Mouse (Mus musculus) induced T-regulatory cell, adult 2 months (primary cell): ENCODE data around the gene Ankrd6.
A peak's percentile ranks its signal among the peaks of the same experiment; 100 is the strongest.

Experiments used
- DNase-seq: peaks from one replicate; pipeline ENCODE4 v3.0.0-alpha.2; 2012; ENCODE audit warnings: low read depth

Gene Ankrd6

GRCm38 (mm10) chr4:32905381-32905780 is 45.3 kb downstream of the Ankrd6 start:
- DNase-seq: peak; percentile 32

DNA sequence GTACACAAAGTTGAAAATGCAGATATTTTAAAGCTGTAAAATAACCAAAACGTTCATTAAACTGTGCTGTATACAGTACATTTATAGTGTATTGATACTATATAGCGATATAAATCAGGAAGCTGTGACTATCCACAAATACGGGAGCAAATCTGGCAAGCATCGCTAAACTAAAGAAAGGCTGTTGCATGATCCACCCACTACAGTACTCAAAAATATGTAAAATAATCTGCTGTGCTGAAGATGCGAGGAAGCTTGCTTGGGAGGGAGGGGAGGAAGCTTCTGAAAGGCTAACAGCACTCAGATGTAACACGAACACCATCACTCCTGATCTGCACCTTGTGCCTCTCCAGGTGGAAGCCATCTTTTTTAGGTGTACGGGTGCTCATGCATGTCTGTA is 46.8 kb downstream of the Ankrd6 start:
- DNase-seq: no peak

DNA sequence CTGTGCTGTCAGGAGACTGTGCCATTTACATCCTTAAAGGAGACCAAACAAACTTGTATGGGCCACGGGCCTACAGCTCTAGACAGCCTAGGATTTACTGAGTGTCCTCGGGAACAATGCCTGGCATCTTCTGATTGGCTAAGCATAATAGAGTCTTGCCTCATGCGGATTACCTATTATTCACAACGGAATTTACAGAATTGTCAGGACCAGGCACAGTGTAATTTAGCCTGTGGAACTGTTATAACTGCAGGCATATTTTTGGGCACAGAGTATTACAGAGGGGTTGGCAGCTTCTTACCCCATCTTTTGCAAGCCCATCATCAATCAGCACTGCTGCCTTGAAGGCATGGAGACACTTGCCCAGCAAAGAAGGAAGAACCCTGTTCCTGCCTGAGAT is 51.6 kb downstream of the Ankrd6 start:
- DNase-seq: no peak

- DNase-seq: no peak
Measured at GRCm38 (mm10) chr4:32891341-32891740, 59.3 kb downstream of the Ankrd6 start.

- no peak for DNase-seq
Measured at GRCm38 (mm10) chr4:32890735-32891098, 59.9 kb downstream of the Ankrd6 start.

- no peak for DNase-seq
Measured at GRCm38 (mm10) chr4:32889996-32890734, 60.5 kb downstream of the Ankrd6 start.

DNA sequence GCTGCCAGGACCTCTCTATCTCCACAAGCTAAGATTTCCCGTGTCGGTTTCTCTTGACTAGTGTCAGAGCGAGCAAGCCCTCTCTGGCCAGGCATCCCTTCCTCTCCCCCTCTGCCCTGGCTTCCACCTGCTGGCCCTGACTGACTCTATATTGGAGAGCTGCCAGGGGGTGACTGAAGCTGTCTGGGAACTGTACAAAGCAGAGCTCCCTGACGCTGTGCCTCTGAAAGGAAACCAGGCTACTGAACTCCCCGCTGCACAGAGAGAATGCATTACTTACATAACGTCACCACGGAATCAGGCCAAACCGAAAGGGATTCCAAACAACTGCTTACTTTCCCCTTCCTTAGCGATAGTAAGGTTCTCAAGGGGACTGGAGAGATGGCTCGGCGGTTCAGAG is 61.4 kb downstream of the Ankrd6 start:
- peak; percentile 32 for DNase-seq

DNA sequence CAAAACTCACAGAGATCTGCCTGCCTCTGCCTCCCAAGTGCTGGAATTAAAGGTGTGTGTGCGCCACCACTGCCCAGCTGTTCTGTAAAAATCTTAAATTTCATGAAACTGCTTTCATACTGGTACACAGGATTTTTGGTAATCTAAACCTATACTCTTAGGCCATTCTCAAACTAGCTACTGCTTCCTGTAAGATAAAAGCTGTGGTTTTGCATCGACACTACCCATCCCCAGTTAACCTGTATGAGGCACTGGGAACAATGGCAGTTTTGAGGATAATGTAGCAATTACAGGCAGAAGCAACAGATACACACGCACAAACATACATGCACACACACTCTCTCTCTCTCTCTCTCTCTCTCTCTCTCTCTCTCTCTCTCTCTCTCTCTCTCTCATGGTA is 64.2 kb downstream of the Ankrd6 start:
- no peak for DNase-seq

DNA sequence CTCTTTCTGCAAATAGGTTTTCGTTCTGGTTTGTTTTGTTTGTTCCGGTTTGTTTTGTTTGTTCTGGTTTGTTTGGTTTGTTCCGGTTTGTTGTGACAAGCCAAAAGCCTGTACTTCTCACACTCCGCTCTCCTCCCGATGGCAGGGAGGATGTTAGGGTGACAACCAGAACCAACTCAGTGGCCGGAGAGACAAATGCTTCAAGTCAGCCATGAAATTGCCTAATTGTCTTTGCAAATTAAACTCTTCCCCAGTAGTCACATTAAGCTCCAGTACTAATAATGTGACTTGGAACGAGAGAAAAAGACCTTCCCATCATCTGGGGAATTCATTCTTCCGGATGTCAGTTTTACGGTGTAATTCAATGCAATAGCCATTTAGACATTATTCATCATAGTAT is 66.0 kb downstream of the Ankrd6 start:
- DNase-seq: no peak

DNA sequence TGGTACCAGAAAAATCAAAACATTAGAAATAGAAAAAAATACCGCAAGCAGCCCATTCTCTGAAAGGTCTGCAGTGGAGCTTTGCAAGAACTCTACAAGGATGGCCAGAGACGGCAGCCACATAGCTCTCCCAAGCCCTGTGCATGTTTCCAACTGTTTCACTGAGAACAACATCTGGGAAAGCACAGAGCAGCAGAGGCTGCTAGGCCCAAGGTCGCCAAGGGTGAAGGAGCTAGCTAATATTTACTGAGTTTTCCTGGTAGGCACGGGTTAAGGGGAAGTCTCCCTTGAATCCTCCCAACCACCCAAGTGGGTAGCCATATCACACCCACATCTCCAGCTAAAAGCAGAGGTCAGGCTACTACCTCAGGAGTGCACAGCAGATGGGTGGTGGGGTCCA is 69.6 kb downstream of the Ankrd6 start:
- DNase-seq: no peak

- no peak for DNase-seq
Measured at GRCm38 (mm10) chr4:32874669-32875068, 76.0 kb downstream of the Ankrd6 start.

GRCm38 (mm10) chr4:32872189-32872749 is 78.4 kb downstream of the Ankrd6 start:
- DNase-seq: no peak

GRCm38 (mm10) chr4:32869370-32869769 is 81.3 kb downstream of the Ankrd6 start:
- peak; percentile 21 for DNase-seq

GRCm38 (mm10) chr4:32868858-32869257 is 81.8 kb downstream of the Ankrd6 start:
- DNase-seq: peak; percentile 49

DNA sequence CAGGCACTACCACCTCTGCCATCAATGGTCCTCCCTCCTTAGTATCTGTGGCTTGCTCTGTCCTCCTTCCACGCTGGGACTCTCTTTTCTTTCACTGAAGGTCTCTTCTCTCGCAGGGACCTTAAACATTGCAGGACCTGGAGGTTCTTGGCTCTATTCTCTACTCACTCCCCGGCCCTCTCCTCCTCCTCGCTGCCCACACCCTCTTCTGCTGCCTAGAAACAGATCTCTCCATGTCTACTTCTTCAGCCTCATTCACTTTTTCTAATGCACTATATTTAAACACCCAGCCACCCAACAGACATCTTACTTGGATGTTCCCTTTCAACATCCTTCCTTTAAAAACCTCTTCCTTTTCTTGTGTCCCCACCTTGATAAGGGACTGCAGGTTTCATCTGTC is 82.2 kb downstream of the Ankrd6 start:
- no peak for DNase-seq

- DNase-seq: peak; percentile 35
Measured at GRCm38 (mm10) chr4:32867460-32867859, 83.2 kb downstream of the Ankrd6 start.

- no peak for DNase-seq
Measured at GRCm38 (mm10) chr4:32864867-32865242, 85.8 kb downstream of the Ankrd6 start.

DNA sequence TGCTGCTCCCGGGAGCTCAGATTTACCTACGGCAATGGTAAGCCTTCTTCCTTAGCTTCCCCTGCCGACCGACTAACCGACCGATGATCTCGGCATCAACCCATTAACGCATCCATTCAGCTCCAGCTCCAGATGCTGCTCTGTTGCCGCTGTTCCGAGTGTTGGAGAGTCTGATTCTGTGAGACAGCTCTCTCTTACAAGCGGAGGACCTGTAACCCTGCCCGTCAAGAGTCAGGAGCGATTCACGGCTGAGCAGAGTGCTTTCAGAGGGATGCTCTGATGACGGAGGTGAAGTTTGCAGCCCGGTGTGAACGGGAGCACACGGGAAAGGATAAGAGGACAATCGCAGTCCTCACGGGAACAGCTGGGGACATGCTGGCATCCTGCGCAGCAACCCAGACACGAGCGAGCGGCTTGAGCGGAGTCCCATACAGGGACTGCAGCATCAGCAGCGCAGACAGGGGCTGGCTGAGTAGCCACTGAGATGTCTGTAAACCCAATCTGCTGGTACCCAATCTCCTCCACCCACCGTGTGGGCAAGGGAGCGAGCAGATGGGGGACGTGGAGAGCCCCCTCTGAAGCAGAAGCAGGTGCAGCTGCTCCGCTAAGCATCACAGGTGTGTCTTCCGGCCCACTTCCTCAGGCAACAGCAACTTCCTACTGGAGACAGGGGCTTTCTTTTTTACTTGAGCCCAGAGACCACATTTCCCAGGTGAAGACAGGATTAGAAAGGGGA is 86.3 kb downstream of the Ankrd6 start:
- DNase-seq: no peak

DNA sequence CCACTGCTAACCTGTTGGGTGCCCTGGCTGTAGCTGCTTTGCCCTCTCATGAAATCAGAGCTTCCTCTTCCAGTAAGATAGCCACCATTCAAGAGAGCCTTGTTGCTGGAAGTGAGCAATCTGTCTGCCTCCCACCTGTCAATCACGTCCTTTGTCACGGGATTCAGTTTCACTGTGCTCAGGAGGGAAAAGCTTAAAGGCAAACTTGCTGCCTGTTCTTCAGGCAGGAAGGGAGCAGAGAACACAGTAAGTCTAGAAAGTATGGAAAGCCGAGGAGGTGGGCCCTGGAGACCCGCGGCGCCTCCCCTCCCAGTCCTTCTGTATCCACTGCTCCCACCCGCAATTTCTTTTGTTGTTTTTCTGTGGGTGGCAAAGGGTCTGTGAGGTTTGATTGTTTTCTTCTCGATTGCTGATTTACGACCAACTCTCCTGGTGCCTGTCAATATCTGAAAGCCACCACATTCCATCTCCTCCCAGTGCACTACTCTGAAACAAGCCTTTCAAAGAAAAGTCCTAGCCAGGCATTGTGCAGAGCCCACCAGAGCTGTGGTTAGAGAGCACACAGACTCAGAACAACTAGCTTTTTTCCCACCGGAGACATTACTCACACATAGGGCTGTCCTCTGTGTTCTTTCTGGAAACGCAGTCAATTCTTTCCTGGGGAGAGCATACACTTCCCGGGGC is 87.1 kb downstream of the Ankrd6 start:
- DNase-seq: peak; percentile 17

DNA sequence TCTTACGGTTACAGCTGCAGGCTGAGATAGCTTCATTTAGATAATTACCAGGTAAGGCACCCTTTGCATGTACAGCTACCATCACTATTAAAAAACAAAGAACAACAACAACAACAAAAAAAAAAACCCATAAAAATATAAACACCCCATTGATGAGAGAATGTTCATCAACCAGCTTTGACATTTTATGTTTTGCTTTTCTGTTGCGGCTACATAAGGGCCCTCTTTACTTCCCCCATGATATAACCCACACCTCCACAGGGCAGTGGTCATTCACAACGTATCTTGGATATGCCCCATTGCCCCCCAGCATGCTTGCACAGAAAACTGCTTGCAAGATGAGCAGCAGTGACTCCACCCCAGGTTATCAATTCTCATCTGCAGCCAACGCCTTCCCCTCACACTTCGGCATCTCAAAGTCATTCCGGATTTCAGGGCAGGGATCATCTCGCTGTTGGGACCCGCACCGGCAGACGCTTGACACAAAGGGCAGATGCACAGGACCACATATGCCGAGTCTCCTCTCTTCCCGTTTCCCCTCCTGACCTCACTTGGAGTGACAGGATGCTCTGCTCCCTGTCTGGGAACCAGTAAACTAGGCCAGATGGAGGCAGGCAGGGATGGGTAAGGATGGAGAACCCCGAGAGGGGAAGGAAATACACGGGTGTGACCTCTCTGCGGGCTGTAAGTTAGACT is 87.7 kb downstream of the Ankrd6 start:
- no peak for DNase-seq

- peak; percentile 46 for DNase-seq
Measured at GRCm38 (mm10) chr4:32862011-32862750, 88.5 kb downstream of the Ankrd6 start.
